Mouse (Mus musculus) gastrocnemius, adult 2 months (tissue): Measurements from ENCODE around the gene Mpp3. TPM values are rescaled to one million over a fixed set of nuclear protein-coding genes. Genes with fewer than 3 reads are reported as not detected.

ENCODE experiments used
- DNase-seq: peaks from one replicate; pipeline ENCODE4 v3.0.0; 2022
- H3K27ac ChIP-seq: fragments of 200-600 bp; 2 replicates; pipeline ENCODE4 v1.8.1; 2022; ENCODE audit warnings: mild to moderate bottlenecking
- H3K4me3 ChIP-seq: fragments of 200-600 bp; 2 replicates; pipeline ENCODE4 v1.8.1; 2022; ENCODE audit warnings: mild to moderate bottlenecking, moderate library complexity
- CTCF ChIP-seq: fragments of 200-600 bp; IDR thresholded peaks from 2 replicates; pipeline ENCODE4 v1.8.1; 2022; ENCODE audit warnings: antibody characterized with exemption, mild to moderate bottlenecking, moderate library complexity
- intact Hi-C: fragments of 180-260 bp; cut with DNase I; formaldehyde crosslinking; loops from one replicate; pipeline ENCODE4 v1.15.1; 2025
- total RNA-seq, 2 experiments: library from RNA; stranded (reverse); gene quantifications; 2 replicates each; pipeline ENCODE4 v1.2.3; 2021

Gene Mpp3
- total RNA-seq, 2 experiments from 2014 or later, result 19.4 to 34.7 TPM

GRCm38 (mm10) chr11:101980603-101981157 is 47.6 kb downstream of the Mpp3 start:
- intact Hi-C loops, result no loop called here
- Histone ChIP-seq H3K4me3 (peak overlapping the region; percentile 90), H3K27ac (peak overlapping the region; percentile 99)
- DNase-seq, result no peak
- no peak for TF ChIP-seq CTCF

DNA sequence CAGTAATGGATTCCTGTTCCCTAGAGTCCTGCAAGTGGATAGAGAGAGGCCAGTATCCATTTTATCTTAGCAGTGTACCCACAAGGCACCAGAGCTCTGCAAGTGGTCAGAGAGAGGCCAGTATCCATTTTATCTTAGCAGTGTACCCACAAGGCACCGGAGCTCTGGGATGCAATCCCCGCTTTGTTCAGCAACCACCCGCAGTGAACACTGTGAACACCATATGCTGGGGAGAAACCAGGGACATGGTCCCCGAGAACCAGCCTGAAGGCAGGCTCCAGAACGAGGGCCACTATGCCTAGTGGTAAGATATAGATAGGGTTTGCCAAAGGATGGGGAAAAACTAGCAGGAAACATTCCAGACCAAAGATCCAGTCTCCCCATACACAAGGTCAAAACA is 49.1 kb downstream of the Mpp3 start:
- Histone ChIP-seq H3K4me3 (no peak overlapping the region), H3K27ac (no peak overlapping the region; the same call in 1 of the 2 replicates)
- intact Hi-C loops, result loop anchor here (10.0 kb wide), 1 partner anchor 164 kb away; no protein-coding TSS in a partner anchor
- no peak for TF ChIP-seq CTCF
- DNase-seq, result no peak

GRCm38 (mm10) chr11:101976949-101977348 is 51.3 kb downstream of the Mpp3 start:
- TF ChIP-seq CTCF, result peak; percentile 16; the same call in 1 of the 2 replicates
- intact Hi-C loops, result loop anchor here (10.0 kb wide), 1 partner anchor 162 kb away; no protein-coding TSS in a partner anchor
- H3K27ac ChIP-seq, result no peak overlapping the region
- no peak overlapping the region for H3K4me3 ChIP-seq
- no peak for DNase-seq

- H3K4me3 ChIP-seq, result no peak overlapping the region
- intact Hi-C loops, result loop anchor here (10.0 kb wide), 1 partner anchor 160 kb away; no protein-coding TSS in a partner anchor
- DNase-seq, result peak; percentile 59
Observed at GRCm38 (mm10) chr11:101974923-101975322, 53.3 kb downstream of the Mpp3 start.

GRCm38 (mm10) chr11:101974181-101974580 is 54.1 kb downstream of the Mpp3 start:
- intact Hi-C loops, result loop anchor here (10.0 kb wide), 1 partner anchor 159 kb away; no protein-coding TSS in a partner anchor
- Histone ChIP-seq H3K27ac (no peak overlapping the region), H3K4me3 (no peak overlapping the region)
- DNase-seq, result no peak
- no peak for TF ChIP-seq CTCF

More at GRCm38 (mm10) chr11:101974923-101975322, 53.3 kb downstream of the Mpp3 start:
- TF ChIP-seq CTCF, result peak; percentile 61
- H3K27ac ChIP-seq, result no peak overlapping the region

- no peak overlapping the region for H3K4me3 ChIP-seq
- no peak for DNase-seq
- no peak overlapping the region for H3K27ac ChIP-seq
- TF ChIP-seq CTCF, result no peak
- intact Hi-C loops, result loop anchor here (10.0 kb wide), 1 partner anchor 159 kb away; no protein-coding TSS in a partner anchor
Observed at GRCm38 (mm10) chr11:101973496-101973895, 54.8 kb downstream of the Mpp3 start.

GRCm38 (mm10) chr11:101972651-101973050 is 55.6 kb downstream of the Mpp3 start:
- Histone ChIP-seq H3K27ac (peak overlapping the region; percentile 43; the same call in 1 of the 2 replicates), H3K4me3 (no peak overlapping the region)
- TF ChIP-seq CTCF, result no peak
- DNase-seq, result no peak
- intact Hi-C loops, result loop anchor here (10.0 kb wide), 1 partner anchor 158 kb away; no protein-coding TSS in a partner anchor

DNA sequence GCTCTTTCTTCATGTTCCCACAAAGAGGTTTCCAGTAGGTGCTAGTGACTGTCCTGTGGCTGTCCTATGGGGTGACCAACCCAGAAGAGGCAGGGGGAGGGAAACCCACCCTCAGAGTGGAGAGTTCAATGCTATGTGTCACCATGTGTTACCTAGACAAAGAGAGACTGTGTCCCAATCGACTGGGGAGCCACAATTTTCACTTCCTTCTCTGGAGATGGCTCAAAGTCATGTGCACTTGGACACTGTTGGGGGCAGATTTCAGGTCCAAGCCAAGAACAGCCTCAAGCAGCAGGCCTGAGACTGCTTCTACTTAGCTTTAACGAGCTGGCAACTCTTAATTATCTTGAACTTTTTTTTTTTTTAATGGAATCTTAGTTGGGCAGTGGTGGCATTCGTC is 56.2 kb downstream of the Mpp3 start:
- Histone ChIP-seq H3K4me3 (no peak overlapping the region), H3K27ac (peak overlapping the region; percentile 43)
- TF ChIP-seq CTCF, result no peak
- intact Hi-C loops, result loop anchor here (10.0 kb wide), 1 partner anchor 157 kb away; no protein-coding TSS in a partner anchor
- no peak for DNase-seq

- intact Hi-C loops, result loop anchor here (10.0 kb wide), 1 partner anchor 157 kb away; no protein-coding TSS in a partner anchor
- H3K4me3 ChIP-seq, result no peak overlapping the region
- peak overlapping the region; percentile 43 for H3K27ac ChIP-seq
- DNase-seq, result peak; percentile 74
- peak; percentile 98 for TF ChIP-seq CTCF
Observed at GRCm38 (mm10) chr11:101971410-101971809, 56.9 kb downstream of the Mpp3 start.

- no peak for TF ChIP-seq CTCF
- Histone ChIP-seq H3K27ac (no peak overlapping the region), H3K4me3 (no peak overlapping the region)
- intact Hi-C loops, result loop anchor here (10.0 kb wide), 1 partner anchor 155 kb away; no protein-coding TSS in a partner anchor
- no peak for DNase-seq
Observed at GRCm38 (mm10) chr11:101969835-101970234, 58.4 kb downstream of the Mpp3 start.

GRCm38 (mm10) chr11:101968791-101969190 is 59.5 kb downstream of the Mpp3 start:
- H3K4me3 ChIP-seq, result no peak overlapping the region
- TF ChIP-seq CTCF, result no peak; the same call in 1 of the 2 replicates
- intact Hi-C loops, result loop anchor here (1.0 kb wide), 1 partner anchor 49 kb away; no protein-coding TSS in a partner anchor
- H3K27ac ChIP-seq, result no peak overlapping the region
- DNase-seq, result peak; percentile 82

DNA sequence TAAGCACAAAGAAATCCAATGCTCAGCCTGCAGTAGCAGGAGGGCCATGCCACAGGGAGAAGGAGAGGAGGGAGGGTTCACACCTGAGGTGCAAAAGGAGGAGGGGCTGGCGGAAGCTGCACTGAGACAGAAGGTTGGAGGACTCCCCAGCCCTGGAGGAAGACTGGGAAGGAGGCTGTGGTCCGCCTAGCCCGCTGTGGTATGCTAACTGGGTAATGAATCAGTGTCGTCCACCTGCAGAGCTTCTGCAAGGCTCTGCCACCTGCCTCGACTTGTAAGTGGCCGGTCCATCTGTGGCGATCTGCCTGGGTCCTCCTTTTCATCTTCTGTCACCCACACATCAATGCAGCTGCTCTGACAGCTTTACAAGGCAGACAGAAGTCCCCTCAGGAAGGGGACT is 60.0 kb downstream of the Mpp3 start:
- TF ChIP-seq CTCF, result no peak
- intact Hi-C loops, result loop anchor here (1.0 kb wide), 1 partner anchor 49 kb away; no protein-coding TSS in a partner anchor
- Histone ChIP-seq H3K27ac (no peak overlapping the region), H3K4me3 (no peak overlapping the region)
- DNase-seq, result no peak

GRCm38 (mm10) chr11:101966965-101967614 is 61.2 kb downstream of the Mpp3 start, which contains the start of gene Sost:
Sost (minus strand) TSS chr11:101967015.
- TF ChIP-seq CTCF, result no peak
- H3K27ac ChIP-seq, result no peak within 1 kb of the TSS
- intact Hi-C loops, result no loop called here
- no peak within 1 kb of the TSS for H3K4me3 ChIP-seq
- no peak for DNase-seq
